Mouse (Mus musculus): Measurements from ENCODE around the gene Hvcn1. TPM values are rescaled to one million over a fixed set of nuclear protein-coding genes. Genes with fewer than 3 reads are reported as not detected.

The Hvcn1 gene
- polyA plus RNA-seq, 1 experiment = 5.7 TPM

GRCm38 (mm10) chr5:122285029-122285766, 78.6 kb downstream of the Hvcn1 start:
- peaks cover 26% of the 10 kb centered on the region for H3K4me1 ChIP-seq (ENCODE audit: control insufficient read depth, insufficient read depth, insufficient read length, low read length)
- peak overlapping the region; percentile 85 for H3K27ac ChIP-seq (replicated peaks; ENCODE audit: low read depth, low read length)

GRCm38 (mm10) chr5:122285767-122286150, 79.2 kb downstream of the Hvcn1 start:
- Histone ChIP-seq H3K4me3 (ENCODE audit: insufficient read depth, low read depth, low read length) (peak overlapping the region; percentile 72), H3K27ac (replicated peaks; ENCODE audit: low read depth, low read length) (peak overlapping the region; percentile 85), H3K4me1 (ENCODE audit: control insufficient read depth, insufficient read depth, insufficient read length, low read length) (peaks cover 24% of the 10 kb centered on the region)

More at GRCm38 (mm10) chr5:122285029-122285766, 78.6 kb downstream of the Hvcn1 start:
- peak overlapping the region; percentile 72 for H3K4me3 ChIP-seq (ENCODE audit: insufficient read depth, low read depth, low read length)

- Histone ChIP-seq H3K27ac (replicated peaks; ENCODE audit: low read depth, low read length) (peak overlapping the region; percentile 85), H3K4me1 (ENCODE audit: control insufficient read depth, insufficient read depth, insufficient read length, low read length) (peaks cover 21% of the 10 kb centered on the region), H3K4me3 (ENCODE audit: insufficient read depth, low read depth, low read length) (peak overlapping the region; percentile 72)
These were observed 79.6 kb downstream of the Hvcn1 start for GRCm38 (mm10) chr5:122286191-122286590.

- Histone ChIP-seq H3K27ac (replicated peaks; ENCODE audit: low read depth, low read length) (no peak overlapping the region), H3K4me3 (ENCODE audit: insufficient read depth, low read depth, low read length) (peak overlapping the region; percentile 25; the same call in 1 of the 2 replicates), H3K4me1 (ENCODE audit: control insufficient read depth, insufficient read depth, insufficient read length, low read length) (peaks cover 23% of the 10 kb centered on the region)
These were observed 80.4 kb downstream of the Hvcn1 start for GRCm38 (mm10) chr5:122287026-122287425.

GRCm38 (mm10) chr5:122288147-122288811, 81.7 kb downstream of the Hvcn1 start:
- Histone ChIP-seq H3K4me3 (ENCODE audit: insufficient read depth, low read depth, low read length) (no peak overlapping the region), H3K27ac (replicated peaks; ENCODE audit: low read depth, low read length) (no peak overlapping the region), H3K4me1 (ENCODE audit: control insufficient read depth, insufficient read depth, insufficient read length, low read length) (peaks cover 31% of the 10 kb centered on the region)

GRCm38 (mm10) chr5:122291149-122291548, 84.5 kb downstream of the Hvcn1 start:
- peaks cover 27% of the 10 kb centered on the region for H3K4me1 ChIP-seq (ENCODE audit: control insufficient read depth, insufficient read depth, insufficient read length, low read length)
- H3K27ac ChIP-seq (replicated peaks; ENCODE audit: low read depth, low read length) = peak overlapping the region; percentile 50
- no peak overlapping the region for H3K4me3 ChIP-seq (ENCODE audit: insufficient read depth, low read depth, low read length)

Other genes starting within 250 kb of the Hvcn1 start
- gene Cux2, start 156.7 kb upstream of the Hvcn1 start, polyA plus RNA-seq (2012; ENCODE audit: insufficient read depth, insufficient read length, missing spikeins) = not detected in 2 replicates
- gene Myl2, start 105.9 kb upstream of the Hvcn1 start, polyA plus RNA-seq (2012; ENCODE audit: insufficient read depth, insufficient read length, missing spikeins) = 80.9 and 86.8 TPM in 2 replicates
- gene Ccdc63, start 66.0 kb upstream of the Hvcn1 start, polyA plus RNA-seq (2012; ENCODE audit: insufficient read depth, insufficient read length, missing spikeins) = not detected in 2 replicates
- 85.4 and 119 TPM in 2 replicates for gene Ppp1cc, start 48.5 kb upstream of the Hvcn1 start, polyA plus RNA-seq (2012; ENCODE audit: insufficient read depth, insufficient read length, missing spikeins)
- 1.2 and 2.9 TPM in 2 replicates for gene Tctn1, start 57.7 kb downstream of the Hvcn1 start, polyA plus RNA-seq (2012; ENCODE audit: insufficient read depth, insufficient read length, missing spikeins)
- gene Pptc7, start 77.6 kb downstream of the Hvcn1 start, polyA plus RNA-seq (2012; ENCODE audit: insufficient read depth, insufficient read length, missing spikeins) = 24.3 and 28.0 TPM in 2 replicates
- 6.3 and 6.9 TPM in 2 replicates for gene Rad9b, start 147.4 kb downstream of the Hvcn1 start, polyA plus RNA-seq (2012; ENCODE audit: insufficient read depth, insufficient read length, missing spikeins)
- 101 and 111 TPM in 2 replicates for gene Vps29, start 147.6 kb downstream of the Hvcn1 start, polyA plus RNA-seq (2012; ENCODE audit: insufficient read depth, insufficient read length, missing spikeins)
- 13.9 and 15.7 TPM in 2 replicates for gene Gpn3, start 165.1 kb downstream of the Hvcn1 start, polyA plus RNA-seq (2012; ENCODE audit: insufficient read depth, insufficient read length, missing spikeins)
- gene Fam216a, start 165.6 kb downstream of the Hvcn1 start, polyA plus RNA-seq (2012; ENCODE audit: insufficient read depth, insufficient read length, missing spikeins) = 8.5 and 14.2 TPM in 2 replicates
- gene Arpc3, start 185.1 kb downstream of the Hvcn1 start, polyA plus RNA-seq (2012; ENCODE audit: insufficient read depth, insufficient read length, missing spikeins) = 158 and 247 TPM in 2 replicates
- gene Anapc7, start 214.9 kb downstream of the Hvcn1 start, polyA plus RNA-seq (2012; ENCODE audit: insufficient read depth, insufficient read length, missing spikeins) = 16.6 and 17.5 TPM in 2 replicates

All from brown adipose tissue, adult 24 weeks (tissue).